Mouse (Mus musculus): ENCODE measurements around the gene Elfn2. TPM values are rescaled to one million over a fixed set of nuclear protein-coding genes. Genes with fewer than 3 reads are reported as not detected.

Gene Elfn2
- polyA plus RNA-seq, 1 experiment from 2014 or later: 0.06 TPM

- H3K4me2 ChIP-seq (replicated peaks; ENCODE audit: low read depth): no peak overlapping the region
- no peak overlapping the region for H3K27ac ChIP-seq (replicated peaks)
- no peaks in the 10 kb centered on the region for H3K27me3 ChIP-seq (ENCODE audit: control insufficient read depth, insufficient read depth, low read length)
- DNase-seq (ENCODE audit: low spot score): peak; percentile 47
- TF ChIP-seq EP300 (optimal IDR thresholded peaks at IDR 0.05): no peak
- no peak for TF ChIP-seq CTCF (IDR thresholded peaks at IDR 0.05; ENCODE audit: low read depth)
- no peaks in the 10 kb centered on the region for H3K9me3 ChIP-seq (ENCODE audit: control insufficient read depth, low read length)
- no peak overlapping the region for H3K9ac ChIP-seq (ENCODE audit: low read length)
- H3K4me1 ChIP-seq (replicated peaks; ENCODE audit: control insufficient read depth, insufficient read depth): no peaks in the 10 kb centered on the region
- H3K4me3 ChIP-seq (ENCODE audit: low read depth, low read length): no peak overlapping the region
- ATAC-seq (ENCODE audit: low FRiP score, low TSS enrichment): 0 out of 2 replicates have a peak, but pooled peaks have one; percentile 11
- no peaks in the 10 kb centered on the region for H3K36me3 ChIP-seq (ENCODE audit: control insufficient read depth, insufficient read depth, low read length)
- 21% methylated on average over 17 of the region's 17 CpGs for WGBS
Observed at GRCm38 (mm10) chr15:78735431-78736180, 17.0 kb upstream of the Elfn2 start.

- DNase-seq (ENCODE audit: low spot score) (no peak), ATAC-seq (ENCODE audit: low FRiP score, low TSS enrichment) (no peak)
- H3K27me3 ChIP-seq (ENCODE audit: control insufficient read depth, insufficient read depth, low read length): no peaks in the 10 kb centered on the region
- no peaks in the 10 kb centered on the region for H3K36me3 ChIP-seq (ENCODE audit: control insufficient read depth, insufficient read depth, low read length)
- H3K4me1 ChIP-seq (replicated peaks; ENCODE audit: control insufficient read depth, insufficient read depth): no peaks in the 10 kb centered on the region
- no peak overlapping the region for H3K4me3 ChIP-seq (ENCODE audit: low read depth, low read length)
- no peaks in the 10 kb centered on the region for H3K9me3 ChIP-seq (ENCODE audit: control insufficient read depth, low read length)
- TF ChIP-seq EP300 (optimal IDR thresholded peaks at IDR 0.05) (no peak), CTCF (IDR thresholded peaks at IDR 0.05; ENCODE audit: low read depth) (no peak)
- H3K9ac ChIP-seq (ENCODE audit: low read length): no peak overlapping the region
- WGBS: 55% methylated on average over 4 of the region's 4 CpGs
- H3K27ac ChIP-seq (replicated peaks): no peak overlapping the region
- H3K4me2 ChIP-seq (replicated peaks; ENCODE audit: low read depth): no peak overlapping the region
Observed at GRCm38 (mm10) chr15:78731830-78732229, 13.3 kb upstream of the Elfn2 start.

- H3K36me3 ChIP-seq (ENCODE audit: control insufficient read depth, insufficient read depth, low read length): no peaks in the 10 kb centered on the region
- H3K4me3 ChIP-seq (ENCODE audit: low read depth, low read length): no peak overlapping the region
- TF ChIP-seq EP300 (optimal IDR thresholded peaks at IDR 0.05) (no peak), CTCF (IDR thresholded peaks at IDR 0.05; ENCODE audit: low read depth) (no peak)
- DNase-seq (ENCODE audit: low spot score): no peak
- H3K9me3 ChIP-seq (ENCODE audit: control insufficient read depth, low read length): no peaks in the 10 kb centered on the region
- H3K27ac ChIP-seq (replicated peaks): no peak overlapping the region
- 78% methylated on average over 12 of the region's 12 CpGs for WGBS
- no peaks in the 10 kb centered on the region for H3K4me1 ChIP-seq (replicated peaks; ENCODE audit: control insufficient read depth, insufficient read depth)
- H3K27me3 ChIP-seq (ENCODE audit: control insufficient read depth, insufficient read depth, low read length): no peaks in the 10 kb centered on the region
- no peak overlapping the region for H3K9ac ChIP-seq (ENCODE audit: low read length)
- no peak for ATAC-seq (ENCODE audit: low FRiP score, low TSS enrichment)
- no peak overlapping the region for H3K4me2 ChIP-seq (replicated peaks; ENCODE audit: low read depth)
Observed at GRCm38 (mm10) chr15:78730315-78731049, 11.9 kb upstream of the Elfn2 start.

GRCm38 (mm10) chr15:78726697-78727096, 8.1 kb upstream of the Elfn2 start:
- 70% methylated on average over 7 of the region's 7 CpGs for WGBS
- no peaks in the 10 kb centered on the region for H3K4me1 ChIP-seq (replicated peaks; ENCODE audit: control insufficient read depth, insufficient read depth)
- ATAC-seq (ENCODE audit: low FRiP score, low TSS enrichment) (no peak), DNase-seq (ENCODE audit: low spot score) (no peak)
- H3K27me3 ChIP-seq (ENCODE audit: control insufficient read depth, insufficient read depth, low read length): no peaks in the 10 kb centered on the region
- no peaks in the 10 kb centered on the region for H3K36me3 ChIP-seq (ENCODE audit: control insufficient read depth, insufficient read depth, low read length)
- H3K9ac ChIP-seq (ENCODE audit: low read length): no peak overlapping the region
- H3K9me3 ChIP-seq (ENCODE audit: control insufficient read depth, low read length): no peaks in the 10 kb centered on the region
- no peak for TF ChIP-seq EP300 (optimal IDR thresholded peaks at IDR 0.05)
- TF ChIP-seq CTCF (IDR thresholded peaks at IDR 0.05; ENCODE audit: low read depth): no peak
- H3K27ac ChIP-seq (replicated peaks): no peak overlapping the region
- H3K4me2 ChIP-seq (replicated peaks; ENCODE audit: low read depth): no peak overlapping the region
- H3K4me3 ChIP-seq (ENCODE audit: low read depth, low read length): no peak overlapping the region

- Histone ChIP-seq H3K4me3 (ENCODE audit: low read depth, low read length) (no peak overlapping the region), H3K27ac (replicated peaks) (no peak overlapping the region), H3K4me1 (replicated peaks; ENCODE audit: control insufficient read depth, insufficient read depth) (no peaks in the 10 kb centered on the region), H3K36me3 (ENCODE audit: control insufficient read depth, insufficient read depth, low read length) (no peaks in the 10 kb centered on the region), H3K4me2 (replicated peaks; ENCODE audit: low read depth) (no peak overlapping the region), H3K27me3 (ENCODE audit: control insufficient read depth, insufficient read depth, low read length) (peaks cover 16% of the 10 kb centered on the region), H3K9ac (ENCODE audit: low read length) (no peak overlapping the region), H3K9me3 (ENCODE audit: control insufficient read depth, low read length) (no peaks in the 10 kb centered on the region)
- DNase-seq (ENCODE audit: low spot score) (no peak), ATAC-seq (ENCODE audit: low FRiP score, low TSS enrichment) (no peak)
- TF ChIP-seq EP300 (optimal IDR thresholded peaks at IDR 0.05): no peak
- TF ChIP-seq CTCF (IDR thresholded peaks at IDR 0.05; ENCODE audit: low read depth): no peak
- 62% methylated on average over 7 of the region's 7 CpGs for WGBS
Observed at GRCm38 (mm10) chr15:78720532-78720931, 2.0 kb upstream of the Elfn2 start.

GRCm38 (mm10) chr15:78720094-78720493, 1.5 kb upstream of the Elfn2 start:
- H3K4me2 ChIP-seq (replicated peaks; ENCODE audit: low read depth): no peak overlapping the region
- 5% methylated on average over 15 of the region's 16 CpGs for WGBS
- no peak overlapping the region for H3K4me3 ChIP-seq (ENCODE audit: low read depth, low read length)
- TF ChIP-seq EP300 (optimal IDR thresholded peaks at IDR 0.05) (no peak), CTCF (IDR thresholded peaks at IDR 0.05; ENCODE audit: low read depth) (peak; percentile 80)
- H3K4me1 ChIP-seq (replicated peaks; ENCODE audit: control insufficient read depth, insufficient read depth): no peaks in the 10 kb centered on the region
- H3K9ac ChIP-seq (ENCODE audit: low read length): no peak overlapping the region
- no peaks in the 10 kb centered on the region for H3K36me3 ChIP-seq (ENCODE audit: control insufficient read depth, insufficient read depth, low read length)
- DNase-seq (ENCODE audit: low spot score) (peak; percentile 69), ATAC-seq (ENCODE audit: low FRiP score, low TSS enrichment) (no peak)
- H3K27ac ChIP-seq (replicated peaks): no peak overlapping the region
- H3K9me3 ChIP-seq (ENCODE audit: control insufficient read depth, low read length): no peaks in the 10 kb centered on the region
- H3K27me3 ChIP-seq (ENCODE audit: control insufficient read depth, insufficient read depth, low read length): peaks cover 16% of the 10 kb centered on the region
